Mouse (Mus musculus): Measurements from ENCODE around the gene Tigd4. TPM values are rescaled to one million over a fixed set of nuclear protein-coding genes. Genes with fewer than 3 reads are reported as not detected.
A peak's percentile ranks its signal among the peaks of the same experiment; 100 is the strongest.

Gene Tigd4
- polyA plus RNA-seq, 1 experiment: 0.01 TPM

DNA sequence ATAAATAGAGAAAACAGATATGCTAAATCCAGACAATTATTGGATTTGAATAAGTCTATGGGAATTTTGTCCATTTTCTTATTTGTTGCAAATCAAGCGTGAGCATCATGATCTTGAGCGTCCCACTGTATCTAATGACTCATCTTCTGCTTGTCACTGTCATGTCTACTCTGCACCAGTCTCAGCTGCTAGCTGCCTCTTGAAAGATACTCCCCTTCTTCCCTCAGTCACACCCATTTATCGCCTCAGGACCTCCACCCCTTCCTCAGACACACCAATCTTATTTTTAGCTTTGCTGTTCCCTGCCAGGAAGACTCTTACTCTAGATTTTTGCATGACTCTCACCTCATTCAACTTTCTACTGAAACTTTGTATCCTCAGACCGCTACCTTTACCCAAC lies 30.0 kb upstream of the Tigd4 start:
- Histone ChIP-seq H3K79me2 (ENCODE audit: control insufficient read depth, insufficient read depth) (peaks cover 92% of the 10 kb centered on the region), H3K27me3 (ENCODE audit: control insufficient read depth, insufficient read depth, insufficient read length) (no peaks in the 10 kb centered on the region), H3K4me2 (ENCODE audit: low read depth) (no peak overlapping the region), H3K4me3 (no peak overlapping the region), H3K36me3 (ENCODE audit: control insufficient read depth, insufficient read depth) (no peaks in the 10 kb centered on the region), H3ac (ENCODE audit: control insufficient read depth, insufficient read length) (no peak overlapping the region)
- TF ChIP-seq E2F4 (IDR thresholded peaks at IDR 0.05; ENCODE audit: insufficient read depth) (no peak), POLR2AphosphoS2 (IDR thresholded peaks at IDR 0.05; ENCODE audit: insufficient read length, low read depth) (no peak), SRF (IDR thresholded peaks at IDR 0.05; ENCODE audit: control insufficient read depth, insufficient read length, low read depth) (no peak), MYOG (IDR thresholded peaks at IDR 0.05; ENCODE audit: control insufficient read depth in 1 of 3, insufficient read depth in 1 of 3, insufficient read length in 2 of 3, low read depth in 2 of 3) (no peak), POLR2A (IDR thresholded peaks at IDR 0.05; ENCODE audit: insufficient read length, low read depth) (no peak), TCF3 (IDR thresholded peaks at IDR 0.05; ENCODE audit: insufficient read length, low read depth) (no peak), USF1 (IDR thresholded peaks at IDR 0.05; ENCODE audit: low read depth) (no peak), MAX (IDR thresholded peaks at IDR 0.05; ENCODE audit: low read depth) (no peak), MYOD1 (IDR thresholded peaks at IDR 0.05; ENCODE audit: control insufficient read depth in 1 of 3, insufficient read length in 2 of 3, low read depth in 2 of 3) (no peak), TCF12 (IDR thresholded peaks at IDR 0.05; ENCODE audit: insufficient read depth, poor library complexity, severe bottlenecking) (no peak), CEBPB (IDR thresholded peaks at IDR 0.05; ENCODE audit: insufficient read depth, poor library complexity, severe bottlenecking) (no peak), REST (IDR thresholded peaks at IDR 0.05; ENCODE audit: insufficient read depth, insufficient read length) (no peak)

DNA sequence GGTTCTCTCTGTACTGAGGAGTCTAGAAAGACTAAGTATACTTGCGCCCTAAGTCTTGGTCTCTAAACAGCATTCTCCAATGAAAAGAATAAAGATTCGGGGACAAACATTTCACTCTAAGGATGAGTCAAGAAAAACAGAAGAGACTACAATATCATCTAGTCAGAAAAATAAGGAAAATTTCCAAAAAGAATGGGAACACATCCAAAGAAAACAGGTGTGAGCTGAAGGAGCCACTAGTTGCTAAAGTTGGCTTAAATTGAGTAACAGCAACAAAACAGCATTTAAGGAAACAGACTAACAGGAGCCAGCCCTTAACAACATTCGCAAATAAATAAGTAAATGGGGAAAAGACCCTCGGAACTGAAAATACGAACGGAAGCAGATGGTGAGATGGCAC lies 24.8 kb upstream of the Tigd4 start:
- H3K4me3 ChIP-seq: no peak overlapping the region
- peak overlapping the region; percentile 56 for H3K4me2 ChIP-seq (ENCODE audit: low read depth)
- no peaks in the 10 kb centered on the region for H3K27me3 ChIP-seq (ENCODE audit: control insufficient read depth, insufficient read depth, insufficient read length)
- H3K36me3 ChIP-seq (ENCODE audit: control insufficient read depth, insufficient read depth): no peaks in the 10 kb centered on the region
- H3K79me2 ChIP-seq (ENCODE audit: control insufficient read depth, insufficient read depth): peaks cover 96% of the 10 kb centered on the region
- H3ac ChIP-seq (ENCODE audit: control insufficient read depth, insufficient read length): no peak overlapping the region
- TF ChIP-seq TCF12 (IDR thresholded peaks at IDR 0.05; ENCODE audit: insufficient read depth, poor library complexity, severe bottlenecking): no peak
- no peak for TF ChIP-seq POLR2A (IDR thresholded peaks at IDR 0.05; ENCODE audit: insufficient read length, low read depth)
- TF ChIP-seq TCF3 (IDR thresholded peaks at IDR 0.05; ENCODE audit: insufficient read length, low read depth): no peak
- TF ChIP-seq MYOD1 (IDR thresholded peaks at IDR 0.05; ENCODE audit: control insufficient read depth in 1 of 3, insufficient read length in 2 of 3, low read depth in 2 of 3): no peak
- TF ChIP-seq E2F4 (IDR thresholded peaks at IDR 0.05; ENCODE audit: insufficient read depth): no peak

DNA sequence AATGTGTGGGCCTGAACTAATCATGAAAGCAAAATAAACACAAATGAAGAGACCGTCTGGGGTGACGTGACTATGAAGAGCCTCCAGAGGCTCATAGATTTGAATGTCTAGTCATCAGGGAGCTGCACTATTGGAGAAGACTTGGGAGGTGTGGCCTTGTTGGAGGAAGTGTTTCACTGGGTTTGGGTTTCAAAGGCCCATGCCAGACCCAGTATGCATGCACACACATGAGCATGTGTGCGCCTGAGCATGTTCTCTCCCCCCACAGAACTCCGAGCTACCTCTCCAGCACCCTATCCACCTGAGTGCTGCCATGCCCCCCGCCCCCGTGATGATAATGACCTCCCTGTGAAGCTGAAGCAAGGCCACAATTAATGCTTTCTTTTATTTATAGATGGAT lies 23.8 kb upstream of the Tigd4 start:
- Histone ChIP-seq H3K27me3 (ENCODE audit: control insufficient read depth, insufficient read depth, insufficient read length) (no peaks in the 10 kb centered on the region), H3K36me3 (ENCODE audit: control insufficient read depth, insufficient read depth) (no peaks in the 10 kb centered on the region), H3ac (ENCODE audit: control insufficient read depth, insufficient read length) (no peak overlapping the region), H3K4me2 (ENCODE audit: low read depth) (peak overlapping the region; percentile 56), H3K79me2 (ENCODE audit: control insufficient read depth, insufficient read depth) (peaks cover 97% of the 10 kb centered on the region), H3K4me3 (no peak overlapping the region)
- TF ChIP-seq MAX (IDR thresholded peaks at IDR 0.05; ENCODE audit: low read depth) (no peak), USF1 (IDR thresholded peaks at IDR 0.05; ENCODE audit: low read depth) (no peak)

DNA sequence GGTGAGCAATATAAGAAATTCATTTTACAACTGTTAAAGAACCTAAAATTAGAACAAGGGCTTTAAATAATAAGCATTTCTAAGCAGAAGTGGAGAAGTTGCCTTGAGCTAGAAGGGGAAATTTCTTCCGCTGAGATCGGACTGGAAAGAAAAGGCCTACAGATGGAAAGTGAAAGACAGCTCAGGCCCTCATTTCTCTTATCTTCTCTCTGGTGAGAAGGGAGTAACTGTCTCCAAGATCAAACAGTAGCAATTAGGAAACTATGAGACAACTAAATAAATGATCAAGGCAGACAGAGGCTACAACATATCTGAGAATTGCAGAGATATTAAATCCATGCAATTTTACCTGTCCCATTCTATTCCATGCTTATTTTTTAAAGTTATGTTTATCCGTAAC lies 22.9 kb upstream of the Tigd4 start:
- Histone ChIP-seq H3ac (ENCODE audit: control insufficient read depth, insufficient read length) (no peak overlapping the region), H3K27me3 (ENCODE audit: control insufficient read depth, insufficient read depth, insufficient read length) (no peaks in the 10 kb centered on the region), H3K36me3 (ENCODE audit: control insufficient read depth, insufficient read depth) (no peaks in the 10 kb centered on the region), H3K79me2 (ENCODE audit: control insufficient read depth, insufficient read depth) (peaks cover 97% of the 10 kb centered on the region), H3K4me3 (no peak overlapping the region), H3K4me2 (ENCODE audit: low read depth) (no peak overlapping the region)
- TF ChIP-seq CEBPB (IDR thresholded peaks at IDR 0.05; ENCODE audit: insufficient read depth, poor library complexity, severe bottlenecking) (no peak), MYOD1 (IDR thresholded peaks at IDR 0.05; ENCODE audit: control insufficient read depth in 1 of 3, insufficient read length in 2 of 3, low read depth in 2 of 3) (no peak), MAX (IDR thresholded peaks at IDR 0.05; ENCODE audit: low read depth) (no peak), REST (IDR thresholded peaks at IDR 0.05; ENCODE audit: insufficient read depth, insufficient read length) (no peak), E2F4 (IDR thresholded peaks at IDR 0.05; ENCODE audit: insufficient read depth) (no peak), TCF3 (IDR thresholded peaks at IDR 0.05; ENCODE audit: insufficient read length, low read depth) (no peak), MYOG (IDR thresholded peaks at IDR 0.05; ENCODE audit: control insufficient read depth in 1 of 3, insufficient read depth in 1 of 3, insufficient read length in 2 of 3, low read depth in 2 of 3) (no peak)

DNA sequence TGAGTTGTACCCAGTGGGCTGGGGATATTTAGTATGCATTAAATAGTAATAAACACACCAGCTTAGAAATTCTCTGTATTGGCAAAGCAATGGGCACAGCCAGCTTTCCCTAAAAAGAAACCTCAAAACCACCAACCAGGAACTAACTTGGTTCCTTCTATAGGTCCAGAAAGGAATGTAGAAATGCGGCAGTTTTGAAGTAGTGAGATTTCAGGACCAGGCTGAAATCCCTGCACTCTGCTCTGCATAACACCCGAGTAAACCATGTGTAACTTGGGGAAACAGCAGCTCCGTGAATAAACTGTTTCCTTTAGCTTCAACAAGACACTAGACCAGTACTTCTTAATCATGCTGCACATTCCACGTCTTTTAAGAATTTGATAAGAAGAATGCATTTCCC lies 12.7 kb upstream of the Tigd4 start:
- Histone ChIP-seq H3K4me2 (ENCODE audit: low read depth) (peak overlapping the region; percentile 100), H3ac (ENCODE audit: control insufficient read depth, insufficient read length) (no peak overlapping the region), H3K4me3 (peak overlapping the region; percentile 94), H3K79me2 (ENCODE audit: control insufficient read depth, insufficient read depth) (peaks cover 63% of the 10 kb centered on the region), H3K36me3 (ENCODE audit: control insufficient read depth, insufficient read depth) (no peaks in the 10 kb centered on the region), H3K27me3 (ENCODE audit: control insufficient read depth, insufficient read depth, insufficient read length) (no peaks in the 10 kb centered on the region)
- TF ChIP-seq CEBPB (IDR thresholded peaks at IDR 0.05; ENCODE audit: insufficient read depth, poor library complexity, severe bottlenecking) (no peak), POLR2AphosphoS2 (IDR thresholded peaks at IDR 0.05; ENCODE audit: insufficient read length, low read depth) (no peak), E2F4 (IDR thresholded peaks at IDR 0.05; ENCODE audit: insufficient read depth) (no peak), MYOD1 (IDR thresholded peaks at IDR 0.05; ENCODE audit: control insufficient read depth in 1 of 3, insufficient read length in 2 of 3, low read depth in 2 of 3) (no peak), USF1 (IDR thresholded peaks at IDR 0.05; ENCODE audit: low read depth) (no peak), REST (IDR thresholded peaks at IDR 0.05; ENCODE audit: insufficient read depth, insufficient read length) (no peak), POLR2A (IDR thresholded peaks at IDR 0.05; ENCODE audit: insufficient read length, low read depth) (no peak)

All from myocyte (in vitro differentiated cells).